Mouse (Mus musculus): ENCODE results near the gene Phf24.

The Phf24 gene

GRCm38 (mm10) chr4:42913391-42913790 lies 3.1 kb upstream of the Phf24 start:
- DNase-seq (ENCODE audit: low read depth, low spot score): no peak

DNA sequence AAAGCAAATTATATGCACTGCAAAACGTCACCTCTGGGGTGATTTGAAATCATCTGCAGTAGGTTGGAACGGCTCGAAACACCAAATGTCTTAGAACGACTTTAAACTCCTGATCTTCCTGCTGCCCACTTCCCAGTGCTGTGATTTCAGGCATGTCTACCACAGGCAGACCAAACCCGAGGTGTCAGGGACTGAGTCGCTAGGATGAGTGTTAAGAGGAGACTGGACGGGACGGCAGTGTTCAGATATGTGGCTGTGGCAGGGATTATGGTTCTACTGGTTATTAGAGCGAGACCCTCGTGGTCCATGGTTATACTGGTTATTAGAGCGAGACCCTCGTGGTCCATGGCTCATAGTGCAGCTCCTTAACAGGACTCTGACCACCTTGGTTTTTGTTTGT lies 1.1 kb upstream of the Phf24 start:
- DNase-seq (ENCODE audit: low read depth, low spot score): no peak

GRCm38 (mm10) chr4:42915966-42916365 lies 494 bp upstream of the Phf24 start:
- DNase-seq (ENCODE audit: low read depth, low spot score): no peak

GRCm38 (mm10) chr4:42917402-42917774 lies 928 bp downstream of the Phf24 start:
- no peak for DNase-seq (ENCODE audit: low read depth, low spot score)

DNA sequence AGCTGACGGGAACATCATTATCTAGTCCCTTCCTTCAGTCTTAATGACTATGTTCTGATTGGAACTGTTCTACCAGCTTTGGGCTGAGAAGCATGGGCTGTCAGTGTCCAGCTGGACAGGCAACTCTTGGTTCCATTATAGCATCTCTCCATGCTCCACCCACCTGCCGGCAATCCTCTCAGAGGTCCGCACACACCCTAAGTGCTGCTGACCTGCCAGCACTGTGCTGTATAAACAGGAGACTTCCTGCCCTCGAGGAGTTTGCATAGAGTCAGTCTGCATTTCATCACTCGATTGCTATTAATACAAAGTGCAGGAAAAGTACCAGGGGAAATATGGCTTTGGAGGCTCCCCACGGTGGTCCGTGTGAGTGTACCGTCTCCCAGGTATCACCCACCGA lies 4.3 kb downstream of the Phf24 start:
- no peak for DNase-seq (ENCODE audit: low read depth, low spot score)

DNA sequence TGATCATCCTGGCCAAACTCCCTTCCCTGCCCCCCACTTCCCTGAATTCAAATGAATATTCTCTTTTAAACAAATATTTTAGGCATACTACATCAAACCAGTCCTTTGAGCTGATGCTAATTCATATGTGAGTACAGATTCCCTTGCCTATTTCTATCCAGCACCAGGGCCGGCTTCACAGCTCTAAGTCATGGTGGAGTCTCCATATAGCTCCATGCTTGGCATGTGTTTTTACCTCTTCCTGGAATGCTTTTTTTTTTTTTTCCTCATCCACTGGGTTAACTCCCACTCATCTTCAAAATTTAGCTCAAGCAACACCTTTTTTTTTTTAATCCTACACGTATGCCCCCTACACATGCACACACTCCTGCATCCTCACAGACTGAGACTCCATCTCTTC lies 5.1 kb downstream of the Phf24 start:
- no peak for DNase-seq (ENCODE audit: low read depth, low spot score)

DNA sequence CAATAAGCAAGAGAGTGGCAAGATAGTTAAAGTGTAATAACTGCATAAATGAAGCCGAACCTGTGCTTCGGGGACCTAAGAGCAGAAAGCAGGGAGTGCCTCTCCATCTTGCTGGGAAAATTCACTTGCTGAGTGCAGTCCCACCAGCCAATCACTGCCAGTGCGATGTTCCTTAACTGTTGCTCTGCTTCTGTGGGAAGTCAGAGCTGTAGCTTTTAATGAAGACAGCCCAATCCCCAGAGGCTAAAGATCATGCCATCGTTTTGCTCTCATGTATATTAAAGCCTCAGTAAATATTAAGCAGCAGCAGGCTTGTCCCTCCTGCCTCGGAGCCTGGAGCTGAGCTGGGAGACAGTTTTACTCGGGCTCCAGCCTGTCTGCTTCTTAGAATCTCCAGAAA lies 5.6 kb downstream of the Phf24 start:
- no peak for DNase-seq (ENCODE audit: low read depth, low spot score)

DNA sequence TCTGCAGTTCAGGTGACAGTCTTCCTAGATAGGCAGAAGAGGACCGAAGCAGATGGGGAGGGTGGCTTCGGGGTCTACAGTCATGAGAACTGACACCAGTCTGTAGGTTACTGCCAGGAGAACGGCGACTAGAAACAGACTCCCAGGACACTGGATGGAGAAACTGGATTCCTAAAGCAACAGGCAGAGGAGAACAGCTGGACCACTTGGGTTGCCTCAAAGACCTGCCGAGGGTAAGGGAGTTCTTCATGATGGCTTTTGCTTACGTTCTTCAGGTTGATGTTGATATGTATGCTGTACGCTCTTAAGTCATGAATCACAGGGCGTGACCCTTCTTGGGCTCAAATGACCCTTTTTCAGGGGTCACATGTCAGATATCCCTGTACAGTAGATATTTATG lies 6.0 kb downstream of the Phf24 start:
- no peak for DNase-seq (ENCODE audit: low read depth, low spot score)

DNA sequence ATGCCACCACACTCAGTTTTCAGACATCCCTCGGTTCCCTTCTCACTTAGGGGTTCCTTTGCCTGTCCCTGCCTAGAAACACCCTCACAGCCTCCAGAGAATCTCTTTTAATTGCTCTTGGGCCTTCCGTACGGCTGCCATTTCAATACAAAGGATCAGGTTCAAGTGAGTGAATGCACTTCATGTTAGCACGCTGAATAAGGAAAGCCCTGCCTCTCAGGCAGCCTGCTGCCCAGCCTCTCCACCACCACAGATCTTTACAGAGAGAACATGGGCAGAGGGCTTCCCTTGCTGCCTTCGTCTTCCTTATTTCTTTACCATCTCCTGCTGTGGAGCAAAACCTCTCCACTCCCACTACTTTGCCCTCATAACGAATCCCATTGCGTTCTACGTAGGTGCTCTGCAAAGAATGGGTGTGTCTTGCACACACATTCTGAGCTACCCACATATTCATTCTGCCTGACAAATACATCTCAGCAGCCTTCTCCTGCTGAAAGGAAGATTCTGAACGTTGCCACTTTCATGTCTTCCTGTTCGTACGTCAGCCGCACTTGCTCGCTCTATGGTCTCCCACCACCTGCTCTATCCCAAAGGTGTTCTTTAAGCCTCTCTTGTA lies 7.7 kb downstream of the Phf24 start:
- no peak for DNase-seq (ENCODE audit: low read depth, low spot score)

GRCm38 (mm10) chr4:42928209-42928608 lies 11.7 kb downstream of the Phf24 start:
- peak; percentile 38 for DNase-seq (ENCODE audit: low read depth, low spot score)

DNA sequence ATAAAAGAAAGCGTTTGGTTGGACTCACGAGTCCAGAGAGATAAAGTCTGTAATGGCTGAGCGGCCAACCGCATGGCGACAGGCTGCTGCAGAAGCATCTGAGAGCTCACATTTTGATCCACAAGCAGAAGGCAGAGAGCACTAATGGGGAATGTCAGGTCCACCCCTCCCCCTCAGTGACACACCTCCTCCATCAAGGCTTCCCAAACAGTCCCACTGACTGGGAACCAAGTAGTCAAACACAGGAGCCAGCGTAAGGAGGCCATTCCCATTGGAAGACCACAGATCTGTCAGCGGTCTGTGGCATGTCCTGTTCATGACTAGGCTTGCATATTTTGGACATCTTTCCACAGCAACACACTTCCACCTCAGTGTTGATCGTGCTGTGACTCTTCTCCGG lies 12.5 kb downstream of the Phf24 start:
- no peak for DNase-seq (ENCODE audit: low read depth, low spot score)

DNA sequence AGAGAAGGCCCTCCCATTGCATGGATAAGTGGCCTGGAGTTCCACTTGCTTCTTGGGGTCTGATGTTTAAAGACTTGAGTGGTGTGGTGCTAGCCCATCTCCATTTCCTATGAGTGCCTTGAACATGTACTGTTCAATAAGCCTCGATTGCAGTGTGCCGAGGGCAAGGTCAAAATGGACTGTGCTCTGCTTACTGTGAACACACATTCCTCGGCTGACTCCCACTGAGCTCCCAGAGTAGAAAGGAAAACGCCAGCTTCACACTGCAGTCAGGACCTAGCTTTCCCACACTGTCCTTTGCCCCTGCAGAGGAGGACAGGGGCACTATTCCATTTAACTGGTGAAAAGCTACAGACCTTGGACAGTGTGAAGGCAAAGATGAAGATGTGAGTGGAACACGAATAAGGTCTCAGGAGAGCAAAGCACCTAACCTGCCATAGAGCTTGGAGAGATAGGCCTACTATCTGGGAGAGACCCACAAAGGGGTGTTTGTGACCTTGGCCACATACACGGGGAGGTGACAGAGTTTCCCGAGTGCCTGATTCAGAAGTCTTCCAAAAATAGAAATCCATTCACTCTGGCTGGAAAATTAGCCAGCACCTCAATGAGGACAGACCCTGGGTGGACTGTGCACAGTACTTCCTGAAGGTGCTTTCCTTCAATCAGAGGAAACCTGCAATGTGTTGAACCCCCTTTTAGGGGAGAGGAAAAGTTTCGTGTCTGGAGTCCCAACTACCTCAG lies 15.9 kb downstream of the Phf24 start:
- DNase-seq (ENCODE audit: low read depth, low spot score): no peak

- DNase-seq (ENCODE audit: low read depth, low spot score): no peak
Measured at GRCm38 (mm10) chr4:42933630-42934029, 17.2 kb downstream of the Phf24 start.

DNA sequence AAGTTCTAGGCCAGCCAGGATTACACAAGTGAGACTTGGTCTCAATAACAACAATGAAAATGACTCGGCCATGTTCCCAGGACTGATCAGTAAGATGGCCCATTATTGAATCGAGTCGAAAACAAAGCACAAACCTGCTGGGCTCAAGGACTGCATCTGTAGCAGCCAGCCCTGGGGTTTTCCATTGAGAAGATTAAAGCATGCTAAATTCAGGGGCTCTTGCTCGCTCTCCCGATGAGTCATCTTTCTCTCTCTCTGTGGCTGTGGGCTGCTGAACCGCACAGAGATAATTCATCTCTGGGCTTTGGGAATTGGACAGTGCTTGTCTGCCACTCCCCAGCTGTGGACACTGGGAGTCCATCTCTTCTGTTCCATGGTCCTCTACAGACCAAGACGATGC lies 24.9 kb downstream of the Phf24 start:
- DNase-seq (ENCODE audit: low read depth, low spot score): no peak

GRCm38 (mm10) chr4:42943341-42943740 lies 26.9 kb downstream of the Phf24 start:
- DNase-seq (ENCODE audit: low read depth, low spot score): no peak

- DNase-seq (ENCODE audit: low read depth, low spot score): no peak
Measured at GRCm38 (mm10) chr4:42944185-42944584, 27.7 kb downstream of the Phf24 start.

- no peak for DNase-seq (ENCODE audit: low read depth, low spot score)
Measured at GRCm38 (mm10) chr4:42945043-42945442, 28.6 kb downstream of the Phf24 start.

DNA sequence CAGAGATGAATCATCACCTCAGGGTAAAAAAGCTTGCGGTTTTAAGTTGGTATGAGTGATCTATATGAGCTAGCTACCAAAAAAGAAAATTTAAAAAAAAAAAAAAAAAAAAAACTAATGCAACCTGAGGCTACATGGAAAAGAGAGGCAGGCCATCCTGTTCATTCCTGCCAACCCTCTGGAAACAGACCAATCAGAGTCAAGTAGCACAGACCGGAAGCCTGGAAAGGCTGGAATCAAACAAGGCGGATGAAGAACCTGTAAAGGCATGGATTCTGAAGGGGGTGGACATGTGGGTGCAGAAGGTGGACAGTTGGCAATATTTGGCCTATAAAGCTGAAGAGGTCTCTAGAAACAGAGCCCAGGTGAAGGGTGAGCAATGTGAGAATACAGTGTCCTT lies 29.0 kb downstream of the Phf24 start:
- no peak for DNase-seq (ENCODE audit: low read depth, low spot score)

- peak; percentile 45 for DNase-seq (ENCODE audit: low read depth, low spot score)
Measured at GRCm38 (mm10) chr4:42945952-42946351, 29.5 kb downstream of the Phf24 start.

- DNase-seq (ENCODE audit: low read depth, low spot score): no peak
Measured at GRCm38 (mm10) chr4:42946733-42947290, 30.4 kb downstream of the Phf24 start.

DNA sequence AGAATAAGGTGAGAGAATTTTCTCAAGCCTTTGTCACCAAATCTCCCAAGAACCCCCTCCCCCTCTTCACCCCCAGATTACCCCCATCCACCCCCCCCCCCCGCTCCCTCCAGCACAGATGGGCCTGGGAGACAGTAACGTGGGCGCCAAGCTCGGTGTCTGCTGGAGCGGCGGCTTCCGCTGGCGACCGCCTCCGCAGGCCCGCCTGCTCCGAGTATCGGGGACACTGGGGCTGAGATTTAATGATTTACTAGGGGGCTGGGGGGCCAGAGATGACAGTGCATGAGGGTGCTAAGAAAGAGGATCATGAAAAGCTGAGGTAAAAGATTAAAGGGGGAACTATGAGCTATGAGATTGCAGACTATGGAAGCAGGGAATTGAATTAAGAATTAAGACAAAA lies 32.1 kb downstream of the Phf24 start:
- no peak for DNase-seq (ENCODE audit: low read depth, low spot score)

GRCm38 (mm10) chr4:42949051-42949675 lies 32.7 kb downstream of the Phf24 start:
- DNase-seq (ENCODE audit: low read depth, low spot score): no peak

DNA sequence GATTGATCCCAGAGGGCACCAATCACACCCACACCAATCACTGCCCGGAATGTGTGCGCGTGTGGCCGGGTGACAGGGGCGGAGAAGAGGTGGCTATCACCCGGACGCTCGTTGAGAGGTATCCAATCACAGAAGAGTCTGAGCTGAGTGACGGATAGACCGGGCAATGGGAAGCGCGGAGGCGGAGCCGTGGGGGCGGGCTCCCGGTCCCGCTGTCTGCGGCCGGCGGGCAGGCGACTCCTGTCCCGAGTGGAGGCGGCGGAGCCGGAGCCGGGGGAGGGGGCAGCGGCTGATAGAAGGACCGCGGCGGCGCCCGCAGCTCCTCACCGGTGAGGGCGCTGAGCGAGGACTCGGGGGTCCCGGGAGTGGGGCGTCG lies 33.2 kb downstream of the Phf24 start, which contains the start of gene Dnajb5:
Gene Dnajb5 (plus strand): TSS at position 139 of the 376 bp plus-strand sequence.
- DNase-seq (ENCODE audit: low read depth, low spot score): peak; percentile 98
